12 mouse cellular contexts compared by ENCODE assay signal in the genomic region with DNA sequence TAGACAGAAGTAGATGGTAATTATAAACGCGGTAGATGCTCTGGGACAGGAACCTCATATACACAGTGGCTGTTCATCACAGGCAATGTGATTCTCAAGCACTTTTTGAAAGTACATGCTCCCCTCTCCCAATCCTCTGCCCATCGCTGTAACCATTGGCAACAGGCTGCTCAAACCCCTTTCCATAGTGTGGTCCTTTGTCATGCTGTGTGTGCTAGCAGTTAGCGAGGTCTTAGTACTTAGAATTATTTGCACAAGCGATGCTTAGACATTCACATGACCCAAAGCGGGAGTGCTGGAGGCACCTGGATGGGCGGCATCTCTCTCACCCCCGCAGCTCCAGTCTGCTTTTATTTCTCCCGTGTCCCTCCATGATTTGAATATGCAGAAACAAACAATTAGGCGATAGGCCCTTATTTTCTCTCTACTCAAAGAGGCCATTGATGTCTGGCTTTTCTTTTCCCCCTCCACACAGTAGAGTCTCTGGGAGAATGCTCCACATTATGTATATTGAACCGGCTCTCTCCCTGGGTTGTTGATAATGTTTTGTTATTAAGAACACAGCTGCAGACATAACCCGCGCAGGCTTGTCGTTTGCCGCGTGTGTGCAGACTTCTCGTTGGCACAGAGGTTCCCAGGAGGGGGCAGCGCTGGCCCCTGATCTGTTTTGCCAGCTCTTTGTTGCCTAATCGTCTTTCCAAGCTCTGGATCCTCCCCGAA. TPM values are rescaled to one million over a fixed set of nuclear protein-coding genes. Genes with fewer than 3 reads are reported as not detected.
DNase-seq lines count a peak whose midpoint lies in the region; ATAC-seq lines count a peak whose summit lies in the region.
"Had no signal": no experiment of that assay in that cellular context is flagged by ENCODE, and none has a peak within 500 bp of the region (broad histone marks: within the 10 kb centered on the region; RNA-seq: fewer than 3 reads in every experiment).

No protein-coding gene starts in this region.

- H3K4me2 ChIP-seq in embryonic facial prominence, embryonic 11.5 days (ENCODE audit: low read depth, low read length): no peak overlapping the region
- peak overlapping the region; percentile 4; the same call in 1 of the 2 replicates for H3K4me2 ChIP-seq in hindbrain, embryonic 11.5 days (replicated peaks; ENCODE audit: low read depth, low read length)
- H3K4me2 ChIP-seq in midbrain, embryonic 15.5 days: peak overlapping the region; percentile 30
- H3K4me2 ChIP-seq: stomach, embryonic 15.5 days had no signal

- no peaks in the 10 kb centered on the region for H3K27me3 ChIP-seq in embryonic facial prominence, embryonic 11.5 days (ENCODE audit: control insufficient read depth, insufficient read depth, low read length)
- no peaks in the 10 kb centered on the region for H3K27me3 ChIP-seq in hindbrain, embryonic 11.5 days (ENCODE audit: control insufficient read depth, insufficient read depth, low read length)
- H3K27me3 ChIP-seq in midbrain, embryonic 15.5 days (replicated peaks): no peaks in the 10 kb centered on the region
- H3K27me3 ChIP-seq: stomach, embryonic 15.5 days had no signal

- ATAC-seq in embryonic facial prominence, embryonic 11.5 days (replicated peaks; ENCODE audit: insufficient number of reproducible peaks, low FRiP score, low TSS enrichment, low read depth): peak; percentile 48; the same call in 1 of the 2 replicates
- peak; percentile 77 for ATAC-seq in hindbrain, embryonic 11.5 days (ENCODE audit: low FRiP score)
- peak; percentile 87 for ATAC-seq in midbrain, embryonic 15.5 days (replicated peaks)

- peak; percentile 44 for DNase-seq in R1 (ENCODE audit: low read depth, low spot score)
- DNase-seq in embryonic facial prominence, embryonic 11.5 days (ENCODE audit: low spot score): peak; percentile 39
- DNase-seq in hindbrain, embryonic 11.5 days (ENCODE audit: low spot score): peak; percentile 56
- DNase-seq in urinary bladder, postnatal 4 days (ENCODE audit: low spot score in 2 of 2): no peak
- DNase-seq in left cerebral cortex, postnatal 14 days (ENCODE audit: low spot score in 2 of 2): no peak
- no peak for DNase-seq in kidney, postnatal 4 days
- DNase-seq in frontal cortex, postnatal 10 days (ENCODE audit: low spot score in 2 of 2): no peak
- DNase-seq: adrenal gland, adult 8-10 months; kidney, adult 2 months; right cerebral cortex, postnatal 4 days had no signal

- H3K36me3 ChIP-seq in embryonic facial prominence, embryonic 11.5 days (replicated peaks; ENCODE audit: control insufficient read depth, insufficient read depth, low read depth, low read length): no peaks in the 10 kb centered on the region
- H3K36me3 ChIP-seq in hindbrain, embryonic 11.5 days (ENCODE audit: control insufficient read depth, insufficient read depth, low read length): no peaks in the 10 kb centered on the region
- no peaks in the 10 kb centered on the region for H3K36me3 ChIP-seq in midbrain, embryonic 15.5 days (replicated peaks)
- H3K36me3 ChIP-seq: stomach, embryonic 15.5 days had no signal

- no peaks in the 10 kb centered on the region for H3K9me3 ChIP-seq in embryonic facial prominence, embryonic 11.5 days (replicated peaks; ENCODE audit: control insufficient read depth, low read length)
- H3K9me3 ChIP-seq in hindbrain, embryonic 11.5 days (ENCODE audit: control insufficient read depth, low read length): no peaks in the 10 kb centered on the region
- H3K9me3 ChIP-seq in midbrain, embryonic 15.5 days: no peaks in the 10 kb centered on the region
- H3K9me3 ChIP-seq: stomach, embryonic 15.5 days had no signal

- H3K27ac ChIP-seq in embryonic facial prominence, embryonic 11.5 days (replicated peaks; ENCODE audit: low read depth, low read length): no peak overlapping the region
- peak overlapping the region; percentile 77 for H3K27ac ChIP-seq in hindbrain, embryonic 11.5 days (ENCODE audit: low read depth, low read length)
- H3K27ac ChIP-seq in midbrain, embryonic 15.5 days: peak overlapping the region; percentile 72
- H3K27ac ChIP-seq: stomach, embryonic 15.5 days had no signal

- no peaks in the 10 kb centered on the region for H3K4me1 ChIP-seq in embryonic facial prominence, embryonic 11.5 days (ENCODE audit: control insufficient read depth, insufficient read depth, low read length)
- 0 out of 2 replicates have a peak, but pooled peaks cover 3% of the 10 kb centered on the region for H3K4me1 ChIP-seq in hindbrain, embryonic 11.5 days (replicated peaks; ENCODE audit: control insufficient read depth, insufficient read depth, low read length)
- peaks cover 21% of the 10 kb centered on the region for H3K4me1 ChIP-seq in midbrain, embryonic 15.5 days
- H3K4me1 ChIP-seq: stomach, embryonic 15.5 days had no signal

- H3K9ac ChIP-seq in embryonic facial prominence, embryonic 11.5 days (replicated peaks; ENCODE audit: low read length): no peak overlapping the region
- 0 out of 2 replicates have a peak overlapping the region, but pooled peaks have one; percentile 23 for H3K9ac ChIP-seq in hindbrain, embryonic 11.5 days (ENCODE audit: low read depth, low read length)
- no peak overlapping the region for H3K9ac ChIP-seq in midbrain, embryonic 15.5 days
- H3K9ac ChIP-seq: stomach, embryonic 15.5 days had no signal

- WGBS in embryonic facial prominence, embryonic 11.5 days: 28% methylated on average over 20 of the region's 20 CpGs
- 25% methylated on average over 20 of the region's 20 CpGs for WGBS in hindbrain, embryonic 11.5 days
- 8% methylated on average over 20 of the region's 20 CpGs for WGBS in midbrain, embryonic 15.5 days

- intact Hi-C loops in left cerebral cortex, postnatal 14 days (cut with DNase I): no loop called here

- H3K4me3 ChIP-seq in embryonic facial prominence, embryonic 11.5 days (ENCODE audit: low read depth, low read length): no peak overlapping the region
- H3K4me3 ChIP-seq in hindbrain, embryonic 11.5 days (ENCODE audit: low read depth, low read length): no peak overlapping the region
- no peak overlapping the region for H3K4me3 ChIP-seq in midbrain, embryonic 15.5 days
- H3K4me3 ChIP-seq: stomach, embryonic 15.5 days had no signal

RNA-seq across cellular contexts. Expression of a gene that starts 32.9 kb away (rescaled TPM):
- 872 and 909 TPM in 2 replicates for polyA plus RNA-seq in embryonic facial prominence, embryonic 11.5 days (2014; fragmentation: Nextera tagmentation; extraction: Ambion mirVana)
- polyA plus RNA-seq in hindbrain, embryonic 11.5 days (2014; fragmentation: Nextera tagmentation; extraction: Ambion mirVana): 799 and 828 TPM in 2 replicates
- 342 and 346 TPM in 2 replicates for polyA plus RNA-seq in midbrain, embryonic 15.5 days (2015; fragmentation: Nextera tagmentation; extraction: Ambion mirVana)
- 100 to 1,000 TPM; 146 to 149 TPM for total RNA-seq in left cerebral cortex, postnatal 14 days (2021)

RNA-seq across cellular contexts. Expression of a gene that starts 43.8 kb away (rescaled TPM):
- polyA plus RNA-seq in embryonic facial prominence, embryonic 11.5 days (2014; fragmentation: Nextera tagmentation; extraction: Ambion mirVana): 0.06 TPM in 1 of 2 replicates, not detected in the other
- 0.05 and 0.20 TPM in 2 replicates for polyA plus RNA-seq in hindbrain, embryonic 11.5 days (2014; fragmentation: Nextera tagmentation; extraction: Ambion mirVana)
- polyA plus RNA-seq in midbrain, embryonic 15.5 days (2015; fragmentation: Nextera tagmentation; extraction: Ambion mirVana): 0.18 and 0.26 TPM in 2 replicates
- total RNA-seq in left cerebral cortex, postnatal 14 days (2021): 1 to 10 TPM; 2.1 to 2.9 TPM

RNA-seq across cellular contexts. Expression of a gene that starts 44.4 kb away (rescaled TPM):
- 32.8 and 34.4 TPM in 2 replicates for polyA plus RNA-seq in embryonic facial prominence, embryonic 11.5 days (2014; fragmentation: Nextera tagmentation; extraction: Ambion mirVana)
- polyA plus RNA-seq in hindbrain, embryonic 11.5 days (2014; fragmentation: Nextera tagmentation; extraction: Ambion mirVana): 25.1 and 31.0 TPM in 2 replicates
- polyA plus RNA-seq in midbrain, embryonic 15.5 days (2015; fragmentation: Nextera tagmentation; extraction: Ambion mirVana): 15.4 and 15.6 TPM in 2 replicates
- 10 to 100 TPM; 23.4 to 23.9 TPM for total RNA-seq in left cerebral cortex, postnatal 14 days (2021)

Comparison
In these comparisons a context has a peak if more than half of its experiments do, and no peak if none do; other contexts are left out.
1. DNase-seq: peak in R1 (single experiment), embryonic facial prominence, embryonic 11.5 days (single experiment) and hindbrain, embryonic 11.5 days (single experiment); none in urinary bladder, postnatal 4 days (0 of 2), left cerebral cortex, postnatal 14 days (0 of 2), kidney, postnatal 4 days (0 of 2) and frontal cortex, postnatal 10 days (0 of 2).
2. Peak in every context shown above with its lines, with median percentiles within 50 percentile points of each other: ATAC-seq.